ENCODE assay signal across 19 mouse cellular contexts in genomic region chr2:78005402-78006021, GRCm38 (mm10). TPM values are rescaled to one million over a fixed set of nuclear protein-coding genes. Genes with fewer than 3 reads are reported as not detected.
DNase-seq lines count a peak whose midpoint lies in the region; ATAC-seq and TF ChIP-seq lines count a peak whose summit lies in the region.
"Had no signal": no experiment of that assay in that cellular context is flagged by ENCODE, and none has a peak within 500 bp of the region (broad histone marks: within the 10 kb centered on the region; RNA-seq: fewer than 3 reads in every experiment).

No protein-coding gene starts in this region.

- no peaks in the 10 kb centered on the region for H3K9me3 ChIP-seq in intestine, embryonic 16.5 days (ENCODE audit: control insufficient read depth, low read length)
- no peaks in the 10 kb centered on the region for H3K9me3 ChIP-seq in intestine, embryonic 15.5 days
- no peaks in the 10 kb centered on the region for H3K9me3 ChIP-seq in midbrain, postnatal 0 days (ENCODE audit: low read length)
- no peaks in the 10 kb centered on the region for H3K9me3 ChIP-seq in midbrain, embryonic 15.5 days
- H3K9me3 ChIP-seq in stomach, embryonic 15.5 days, result no peaks in the 10 kb centered on the region
- H3K9me3 ChIP-seq: forebrain, embryonic 12.5 days; heart, embryonic 15.5 days had no signal

- 22% methylated on average over 7 of the region's 7 CpGs for WGBS in intestine, embryonic 16.5 days
- 26% methylated on average over 7 of the region's 7 CpGs for WGBS in intestine, embryonic 15.5 days
- 42% methylated on average over 7 of the region's 7 CpGs for WGBS in midbrain, postnatal 0 days
- 49% methylated on average over 7 of the region's 7 CpGs for WGBS in midbrain, embryonic 15.5 days
- WGBS in stomach, embryonic 15.5 days, result 26% methylated on average over 7 of the region's 7 CpGs

- DNase-seq in cerebellum, postnatal 10 days, result peak; percentile 35 to 38
- no peak for DNase-seq in cerebellum, postnatal 36 days
- peak; percentile 51 for DNase-seq in midbrain, postnatal 0 days (ENCODE audit: low spot score)
- DNase-seq in urinary bladder, postnatal 25 days (ENCODE audit: low spot score), result no peak
- DNase-seq: adrenal gland, postnatal 14 days; cerebellum, adult 11-12 months; cerebellum, adult 9-10 months; gastrocnemius, postnatal 10 days; heart, adult 18-20 months; heart, postnatal 14 days had no signal

- H3K36me3 ChIP-seq in intestine, embryonic 16.5 days (ENCODE audit: control insufficient read depth, insufficient read depth, low read length), result no peaks in the 10 kb centered on the region
- H3K36me3 ChIP-seq in intestine, embryonic 15.5 days, result no peaks in the 10 kb centered on the region
- H3K36me3 ChIP-seq in midbrain, postnatal 0 days (ENCODE audit: insufficient read depth, low read length), result no peaks in the 10 kb centered on the region
- no peaks in the 10 kb centered on the region for H3K36me3 ChIP-seq in midbrain, embryonic 15.5 days (replicated peaks)
- no peaks in the 10 kb centered on the region for H3K36me3 ChIP-seq in stomach, embryonic 15.5 days
- H3K36me3 ChIP-seq: forebrain, embryonic 12.5 days; heart, embryonic 15.5 days had no signal

- no peaks in the 10 kb centered on the region for H3K27me3 ChIP-seq in intestine, embryonic 16.5 days (replicated peaks; ENCODE audit: control insufficient read depth, insufficient read depth, low read length)
- no peaks in the 10 kb centered on the region for H3K27me3 ChIP-seq in intestine, embryonic 15.5 days (replicated peaks)
- H3K27me3 ChIP-seq in midbrain, postnatal 0 days (ENCODE audit: insufficient read depth, low read length), result no peaks in the 10 kb centered on the region
- no peaks in the 10 kb centered on the region for H3K27me3 ChIP-seq in midbrain, embryonic 15.5 days (replicated peaks)
- no peaks in the 10 kb centered on the region for H3K27me3 ChIP-seq in stomach, embryonic 15.5 days (replicated peaks)
- H3K27me3 ChIP-seq: forebrain, embryonic 12.5 days; heart, embryonic 15.5 days had no signal

- TF ChIP-seq CTCF in midbrain, postnatal 0 days (IDR thresholded peaks at IDR 0.05), result no peak

- H3K9ac ChIP-seq in intestine, embryonic 16.5 days (ENCODE audit: low read depth, low read length), result no peak overlapping the region
- no peak overlapping the region for H3K9ac ChIP-seq in intestine, embryonic 15.5 days
- H3K9ac ChIP-seq in midbrain, postnatal 0 days (replicated peaks; ENCODE audit: low read length, poor library complexity, severe bottlenecking), result no peak overlapping the region
- no peak overlapping the region for H3K9ac ChIP-seq in midbrain, embryonic 15.5 days
- H3K9ac ChIP-seq in stomach, embryonic 15.5 days, result no peak overlapping the region
- H3K9ac ChIP-seq: forebrain, embryonic 12.5 days; heart, embryonic 15.5 days; hindbrain, embryonic 14.5 days had no signal

- no peak overlapping the region for H3K27ac ChIP-seq in intestine, embryonic 16.5 days (ENCODE audit: low read length)
- no peak overlapping the region for H3K27ac ChIP-seq in intestine, embryonic 15.5 days
- H3K27ac ChIP-seq in midbrain, postnatal 0 days (ENCODE audit: low read depth, low read length), result no peak overlapping the region
- no peak overlapping the region for H3K27ac ChIP-seq in midbrain, embryonic 15.5 days
- no peak overlapping the region for H3K27ac ChIP-seq in stomach, embryonic 15.5 days
- H3K27ac ChIP-seq: forebrain, embryonic 12.5 days; heart, embryonic 15.5 days; hindbrain, embryonic 14.5 days had no signal

- H3K4me2 ChIP-seq in intestine, embryonic 16.5 days (ENCODE audit: low read depth, low read length), result no peak overlapping the region
- H3K4me2 ChIP-seq in intestine, embryonic 15.5 days (replicated peaks), result no peak overlapping the region
- H3K4me2 ChIP-seq in midbrain, postnatal 0 days (ENCODE audit: low read depth, low read length, poor library complexity, severe bottlenecking), result no peak overlapping the region
- no peak overlapping the region for H3K4me2 ChIP-seq in midbrain, embryonic 15.5 days
- no peak overlapping the region for H3K4me2 ChIP-seq in stomach, embryonic 15.5 days
- H3K4me2 ChIP-seq: forebrain, embryonic 12.5 days; heart, embryonic 11.5 days; heart, embryonic 15.5 days; hindbrain, embryonic 14.5 days had no signal

- H3K4me1 ChIP-seq in intestine, embryonic 16.5 days (ENCODE audit: control insufficient read depth, insufficient read depth, low read length), result no peaks in the 10 kb centered on the region
- H3K4me1 ChIP-seq in intestine, embryonic 15.5 days (replicated peaks), result no peaks in the 10 kb centered on the region
- H3K4me1 ChIP-seq in midbrain, postnatal 0 days (ENCODE audit: insufficient read depth, low read length), result no peaks in the 10 kb centered on the region
- H3K4me1 ChIP-seq in midbrain, embryonic 15.5 days, result no peaks in the 10 kb centered on the region
- no peaks in the 10 kb centered on the region for H3K4me1 ChIP-seq in stomach, embryonic 15.5 days
- H3K4me1 ChIP-seq: forebrain, embryonic 12.5 days; heart, embryonic 15.5 days had no signal

- ATAC-seq in intestine, embryonic 16.5 days, result peak; percentile 44
- ATAC-seq in intestine, embryonic 15.5 days, result no peak
- ATAC-seq in midbrain, postnatal 0 days (ENCODE audit: low FRiP score), result no peak; the same call in 1 of the 2 replicates
- no peak for ATAC-seq in midbrain, embryonic 15.5 days (replicated peaks)
- ATAC-seq in stomach, embryonic 15.5 days (ENCODE audit: insufficient read depth, low FRiP score, low read depth), result peak; percentile 31; the same call in 1 of the 2 replicates
- ATAC-seq: forebrain, embryonic 16.5 days had no signal

- no peak overlapping the region for H3K4me3 ChIP-seq in intestine, embryonic 16.5 days (ENCODE audit: low read length)
- no peak overlapping the region for H3K4me3 ChIP-seq in intestine, embryonic 15.5 days (replicated peaks)
- H3K4me3 ChIP-seq in midbrain, postnatal 0 days (ENCODE audit: low read depth, low read length), result no peak overlapping the region
- H3K4me3 ChIP-seq in midbrain, embryonic 15.5 days, result no peak overlapping the region
- no peak overlapping the region for H3K4me3 ChIP-seq in stomach, embryonic 15.5 days (replicated peaks)
- H3K4me3 ChIP-seq: forebrain, embryonic 12.5 days; heart, embryonic 15.5 days had no signal

RNA-seq across cellular contexts. Expression of gene Cwc22, which starts 59.3 kb away (rescaled TPM):
- 21.5 and 23.9 TPM in 2 replicates for polyA plus RNA-seq in intestine, embryonic 16.5 days (2015; fragmentation: Nextera tagmentation; extraction: Ambion mirVana)
- 27.3 and 29.4 TPM in 2 replicates for polyA plus RNA-seq in intestine, embryonic 15.5 days (2015; fragmentation: Nextera tagmentation; extraction: Ambion mirVana)
- 11.8 and 12.7 TPM in 2 replicates for total RNA-seq in midbrain, postnatal 0 days (2014; rRNA removed)
- 9.4 TPM in 2 replicates for polyA plus RNA-seq in midbrain, postnatal 0 days (2015; fragmentation: Nextera tagmentation; extraction: Ambion mirVana)
- 21.5 and 22.9 TPM in 2 replicates for polyA plus RNA-seq in midbrain, embryonic 15.5 days (2015; fragmentation: Nextera tagmentation; extraction: Ambion mirVana)
- polyA plus RNA-seq in stomach, embryonic 15.5 days (2015; fragmentation: Nextera tagmentation; extraction: Ambion mirVana), result 28.1 and 29.5 TPM in 2 replicates

Comparison
In these comparisons a context has a peak if more than half of its experiments do, and no peak if none do; other contexts are left out.
1. DNase-seq: peak in cerebellum, postnatal 10 days (2 of 2) and midbrain, postnatal 0 days (single experiment); none in cerebellum, postnatal 36 days (0 of 2) and urinary bladder, postnatal 25 days (single experiment).
2. ATAC-seq: peak in intestine, embryonic 16.5 days (single experiment) and stomach, embryonic 15.5 days (single experiment); none in intestine, embryonic 15.5 days (single experiment), midbrain, postnatal 0 days (single experiment) and midbrain, embryonic 15.5 days (single experiment).